Mouse (Mus musculus) layer of hippocampus, adult 8-10 months (tissue): ENCODE results near the gene Micall2. TPM values are rescaled to one million over a fixed set of nuclear protein-coding genes. Genes with fewer than 3 reads are reported as not detected.
A peak's percentile ranks its signal among the peaks of the same experiment; 100 is the strongest.
"Not testable (repeated sequence)": the region's sequence is repeated elsewhere in the genome, so short reads cannot be mapped to it uniquely, and the experiment has no call there.

Experiments used
- DNase-seq, 2 experiments: peaks; one replicate each; pipeline ENCODE4 v3.0.0; 2022; ENCODE audit warnings: low spot score in 2 of 2
- total RNA-seq, 4 experiments: library from RNA; stranded (reverse); gene quantifications; 2 replicates each; pipeline ENCODE4 v1.2.4; 2022

The Micall2 gene
- total RNA-seq, 4 experiments from 2014 or later, result 2.0 to 4.5 (median 2.8) TPM

GRCm38 (mm10) chr5:139730712-139731486 is 5.2 kb downstream of the Micall2 start:
- DNase-seq, result peak; percentile 37 to 51

GRCm38 (mm10) chr5:139727261-139727660 is 8.9 kb downstream of the Micall2 start:
- no peak for DNase-seq

- DNase-seq, result no peak
Observed at GRCm38 (mm10) chr5:139726186-139726585, 9.9 kb downstream of the Micall2 start.

- DNase-seq, result no peak
Observed at GRCm38 (mm10) chr5:139724336-139725116, 11.6 kb downstream of the Micall2 start.

GRCm38 (mm10) chr5:139723113-139723512 is 13.0 kb downstream of the Micall2 start:
- DNase-seq, result no peak

GRCm38 (mm10) chr5:139722709-139723108 is 13.4 kb downstream of the Micall2 start:
- no peak for DNase-seq

GRCm38 (mm10) chr5:139718949-139719348 is 17.2 kb downstream of the Micall2 start:
- no peak for DNase-seq

- no peak for DNase-seq
Observed at GRCm38 (mm10) chr5:139718540-139718939, 17.6 kb downstream of the Micall2 start.

GRCm38 (mm10) chr5:139717723-139718122 is 18.4 kb downstream of the Micall2 start:
- peak in 1 of 2 experiments; percentile 60 for DNase-seq

GRCm38 (mm10) chr5:139706496-139706895 is 29.6 kb downstream of the Micall2 start:
- no peak for DNase-seq

GRCm38 (mm10) chr5:139702905-139703304 is 33.2 kb downstream of the Micall2 start:
- DNase-seq, result no peak

- DNase-seq, result no peak
Observed at GRCm38 (mm10) chr5:139702236-139702635, 33.9 kb downstream of the Micall2 start.

- no peak for DNase-seq
Observed at GRCm38 (mm10) chr5:139696954-139697353, 39.2 kb downstream of the Micall2 start.

- not testable (repeated sequence) for DNase-seq
Observed at GRCm38 (mm10) chr5:139695876-139696275, 40.3 kb downstream of the Micall2 start.

GRCm38 (mm10) chr5:139694989-139695571 is 41.1 kb downstream of the Micall2 start:
- DNase-seq, result no peak

GRCm38 (mm10) chr5:139694292-139694988 is 41.7 kb downstream of the Micall2 start:
- DNase-seq, result no peak

GRCm38 (mm10) chr5:139690791-139691190 is 45.3 kb downstream of the Micall2 start:
- DNase-seq, result no peak

GRCm38 (mm10) chr5:139688356-139688755 is 47.8 kb downstream of the Micall2 start:
- no peak for DNase-seq

GRCm38 (mm10) chr5:139687646-139688045 is 48.5 kb downstream of the Micall2 start:
- DNase-seq, result no peak

- peak in 1 of 2 experiments; percentile 10 for DNase-seq
Observed at GRCm38 (mm10) chr5:139686530-139687249, 49.4 kb downstream of the Micall2 start.

- DNase-seq, result no peak
Observed at GRCm38 (mm10) chr5:139683228-139683627, 52.9 kb downstream of the Micall2 start.
